Mouse (Mus musculus): ENCODE measurements at regions not wholly inside any gene's neighbourhood (a gene's known extent, or its start where the extent isn't known, plus 50 kb on each side); places are given as distances from the start of the nearest gene placed in this dataset.

DNA sequence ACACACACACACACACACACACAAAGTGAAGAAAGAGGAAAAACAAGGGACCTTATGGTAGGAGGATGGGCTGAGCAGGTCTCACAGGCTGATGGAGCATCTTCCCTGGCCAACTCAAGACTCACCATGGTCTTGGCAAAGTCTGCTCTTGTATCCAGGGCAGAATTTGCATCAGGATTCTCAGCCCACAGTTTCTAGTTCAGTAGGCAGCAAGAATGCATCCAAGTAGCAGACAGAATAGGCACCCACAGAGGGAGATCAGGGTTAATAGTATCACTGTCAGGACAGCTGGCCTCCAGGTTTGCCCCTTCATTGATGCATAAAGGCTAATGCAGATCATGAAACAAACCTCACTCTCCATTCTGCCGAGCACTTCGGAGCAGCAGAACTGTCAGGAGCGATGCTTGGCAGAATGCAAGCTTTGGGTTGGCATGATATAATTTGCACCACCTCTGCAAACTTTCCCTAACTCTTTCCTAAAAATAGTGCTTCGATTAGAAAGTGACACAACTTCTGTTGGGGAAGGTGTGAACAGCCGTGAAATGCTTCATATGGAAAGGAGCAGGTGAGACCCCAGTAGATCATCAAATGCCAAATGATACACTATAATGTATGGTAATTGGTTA is 404.0 kb downstream of the Insc start:
- TF ChIP-seq CTCF (IDR thresholded peaks at IDR 0.05; ENCODE audit: low read depth, low read length) (no peak), POLR2A (IDR thresholded peaks at IDR 0.05; ENCODE audit: insufficient read depth, low read length) (no peak)

Data from ES-Bruce4 (cell line).